Mouse (Mus musculus): ENCODE data around the gene Ap1m2.

GRCm38 (mm10) chr9:21273094-21273493 is 39.0 kb downstream of the Ap1m2 start:
- TF ChIP-seq POLR2A (IDR thresholded peaks at IDR 0.05; ENCODE audit: borderline replicate concordance, insufficient read depth, low read length) (no peak), CTCF (IDR thresholded peaks at IDR 0.05; ENCODE audit: borderline replicate concordance, insufficient read depth, low read depth, low read length) (no peak)

All from cerebellum, adult 2 months (tissue).